Mouse (Mus musculus) cortical plate, adult 2 months (tissue): Measurements from ENCODE around the gene Stpg4. TPM values are rescaled to one million over a fixed set of nuclear protein-coding genes. Genes with fewer than 3 reads are reported as not detected.

Source experiments
- H3K27ac ChIP-seq: fragments of 200-500 bp; 2 replicates; pipeline ENCODE4 v1.5.1; 2012; ENCODE audit warnings: low read length, control low read depth, inconsistent platforms; ENCODE audit not compliant: insufficient read depth
- H3K4me1 ChIP-seq: fragments of 200-500 bp; 2 replicates; pipeline ENCODE4 v1.6.1; 2011; ENCODE audit warnings: low read length; ENCODE audit not compliant: control insufficient read depth, insufficient read depth
- H3K4me3 ChIP-seq: fragments of 200-500 bp; 2 replicates; pipeline ENCODE4 v1.5.1; 2011; ENCODE audit warnings: mild to moderate bottlenecking, low read length, control low read depth; ENCODE audit not compliant: insufficient read depth
- CTCF ChIP-seq: fragments of 200-500 bp; IDR thresholded peaks from 2 replicates; pipeline ENCODE4 v1.5.1; 2011; ENCODE audit warnings: mild to moderate bottlenecking, control low read depth, low read length; ENCODE audit not compliant: insufficient read depth; ENCODE audit errors: extremely low read depth
- POLR2A ChIP-seq: fragments of 200-500 bp; IDR thresholded peaks from 2 replicates; pipeline ENCODE4 v1.6.1; 2011; ENCODE audit warnings: mild to moderate bottlenecking, low read length, control low read depth; ENCODE audit not compliant: insufficient read depth; ENCODE audit errors: extremely low read depth
- polyA plus RNA-seq: library from polyadenylated mRNA; depleted of rRNA; stranded (reverse); fragments of >200 nt; gene quantifications from 2 replicates; pipeline ENCODE4 v1.2.3, GENCODE M21; 2012; rRNA removed

Stpg4 gene
- polyA plus RNA-seq = not detected in 2 replicates

- no peak within 1 kb of the TSS for H3K27ac ChIP-seq
- H3K4me3 ChIP-seq = no peak within 1 kb of the TSS
- no peak for TF ChIP-seq CTCF
- no peak for TF ChIP-seq POLR2A
- H3K4me1 ChIP-seq = no peaks in the 10 kb centered on the region
Observed at GRCm38 (mm10) chr17:87427511-87427910, at the start of gene Stpg4. Stpg4 (minus strand) TSS chr17:87427741.

- peaks cover 11% of the 10 kb centered on the region; the same call in 1 of the 2 replicates for H3K4me1 ChIP-seq
- no peak overlapping the region for H3K27ac ChIP-seq
- H3K4me3 ChIP-seq = no peak overlapping the region
- TF ChIP-seq POLR2A = no peak
- TF ChIP-seq CTCF = no peak
Observed at GRCm38 (mm10) chr17:87475356-87475755, 47.8 kb upstream of the Stpg4 start.

GRCm38 (mm10) chr17:87474501-87474795, 46.9 kb upstream of the Stpg4 start:
- Histone ChIP-seq H3K4me1 (peaks cover 11% of the 10 kb centered on the region; the same call in 1 of the 2 replicates), H3K27ac (peak overlapping the region; percentile 94), H3K4me3 (peak overlapping the region; percentile 31; the same call in 1 of the 2 replicates)
- TF ChIP-seq POLR2A (no peak), CTCF (no peak)

GRCm38 (mm10) chr17:87473736-87474500, 46.4 kb upstream of the Stpg4 start:
- TF ChIP-seq CTCF (no peak), POLR2A (peak; percentile 41; the same call in 1 of the 2 replicates)
- Histone ChIP-seq H3K27ac (peak overlapping the region; percentile 94), H3K4me1 (peaks cover 13% of the 10 kb centered on the region), H3K4me3 (peak overlapping the region; percentile 31)

GRCm38 (mm10) chr17:87473441-87473735, 45.8 kb upstream of the Stpg4 start:
- TF ChIP-seq CTCF (no peak), POLR2A (no peak)
- Histone ChIP-seq H3K4me3 (peak overlapping the region; percentile 31; the same call in 1 of the 2 replicates), H3K27ac (peak overlapping the region; percentile 94), H3K4me1 (peaks cover 14% of the 10 kb centered on the region)

GRCm38 (mm10) chr17:87472879-87473278, 45.3 kb upstream of the Stpg4 start:
- no peak for TF ChIP-seq CTCF
- TF ChIP-seq POLR2A = no peak
- Histone ChIP-seq H3K4me1 (peaks cover 14% of the 10 kb centered on the region), H3K27ac (peak overlapping the region; percentile 94), H3K4me3 (no peak overlapping the region)

- H3K27ac ChIP-seq = no peak overlapping the region
- H3K4me3 ChIP-seq = no peak overlapping the region
- peaks cover 14% of the 10 kb centered on the region for H3K4me1 ChIP-seq
- TF ChIP-seq CTCF = no peak
- no peak for TF ChIP-seq POLR2A
Observed at GRCm38 (mm10) chr17:87471661-87472060, 44.1 kb upstream of the Stpg4 start.

- Histone ChIP-seq H3K4me3 (no peak overlapping the region), H3K4me1 (peaks cover 13% of the 10 kb centered on the region)
- TF ChIP-seq CTCF (no peak), POLR2A (no peak)
Observed at GRCm38 (mm10) chr17:87470797-87471196, 43.3 kb upstream of the Stpg4 start.

GRCm38 (mm10) chr17:87470282-87470681, 42.7 kb upstream of the Stpg4 start:
- Histone ChIP-seq H3K27ac (no peak overlapping the region), H3K4me3 (no peak overlapping the region), H3K4me1 (peaks cover 11% of the 10 kb centered on the region)
- TF ChIP-seq CTCF (no peak), POLR2A (no peak)

More at GRCm38 (mm10) chr17:87470797-87471196, 43.3 kb upstream of the Stpg4 start:
- no peak overlapping the region for H3K27ac ChIP-seq

- Histone ChIP-seq H3K4me3 (no peak overlapping the region), H3K27ac (no peak overlapping the region), H3K4me1 (peaks cover 9% of the 10 kb centered on the region)
- TF ChIP-seq CTCF (no peak), POLR2A (no peak)
Observed at GRCm38 (mm10) chr17:87469428-87469827, 41.9 kb upstream of the Stpg4 start.

GRCm38 (mm10) chr17:87468616-87469015, 41.1 kb upstream of the Stpg4 start:
- Histone ChIP-seq H3K4me1 (peaks cover 4% of the 10 kb centered on the region), H3K27ac (peak overlapping the region; percentile 18; the same call in 1 of the 2 replicates), H3K4me3 (no peak overlapping the region)
- TF ChIP-seq POLR2A = 0 out of 2 replicates have a peak, but pooled peaks have one; percentile 26
- no peak for TF ChIP-seq CTCF

GRCm38 (mm10) chr17:87461499-87461896, 34.0 kb upstream of the Stpg4 start:
- TF ChIP-seq CTCF (0 out of 2 replicates have a peak, but pooled peaks have one; percentile 10), POLR2A (no peak)
- peak overlapping the region; percentile 79 for H3K27ac ChIP-seq
- H3K4me1 ChIP-seq = peaks cover 22% of the 10 kb centered on the region
- no peak overlapping the region for H3K4me3 ChIP-seq
